Mouse (Mus musculus) limb, embryonic 10.5 days (tissue): Measurements from ENCODE around the gene Mtmr14. TPM values are rescaled to one million over a fixed set of nuclear protein-coding genes. Genes with fewer than 3 reads are reported as not detected.
A peak's percentile ranks its signal among the peaks of the same experiment; 100 is the strongest.

Experiments
- DNase-seq: peaks from one replicate; pipeline ENCODE4 v3.0.0-alpha.2; 2017; ENCODE audit warnings: low spot score
- H3K27ac ChIP-seq: fragments of 300-500 bp; sonication (generic); 2 replicates; pipeline ENCODE4 v1.5.1; 2016; ENCODE audit warnings: mild to moderate bottlenecking
- H3K27me3 ChIP-seq: fragments of 300-500 bp; sonication (generic); 2 replicates; pipeline ENCODE4 v1.6.1; 2016; ENCODE audit warnings: low read depth, mild to moderate bottlenecking; ENCODE audit not compliant: poor library complexity, severe bottlenecking
- H3K36me3 ChIP-seq: fragments of 300-500 bp; sonication (generic); 2 replicates; pipeline ENCODE4 v1.6.1; 2016; ENCODE audit warnings: mild to moderate bottlenecking, moderate library complexity
- H3K4me1 ChIP-seq: fragments of 300-500 bp; sonication (generic); 2 replicates; pipeline ENCODE4 v1.6.1; 2016
- H3K4me3 ChIP-seq: fragments of 300-500 bp; sonication (generic); 2 replicates; pipeline ENCODE4 v1.5.1; 2016; ENCODE audit warnings: mild to moderate bottlenecking, moderate library complexity
- H3K9me3 ChIP-seq: fragments of 300-500 bp; sonication (generic); replicated peaks from 2 replicates; pipeline ENCODE4 v1.6.1; 2016; ENCODE audit warnings: mild to moderate bottlenecking
- WGBS: fragments of 180-500 bp; shearing (Covaris S2); methylation state at CpG from one replicate; pipeline ENCODE4 v1.1.7; 2016; 5-methylcytosine and 5-hydroxymethylcytosine counted together
- polyA plus RNA-seq: library from polyadenylated mRNA; unstranded; fragments of >200 nt; fragmentation: Nextera tagmentation; extraction: Ambion mirVana; gene quantifications from 2 replicates; pipeline ENCODE4 v1.2.1, GENCODE M21; 2016

Mtmr14 gene
- polyA plus RNA-seq, 1 experiment from 2014 or later, result 48.9 TPM

GRCm38 (mm10) chr6:113251921-113252320, 14.3 kb downstream of the Mtmr14 start:
- Histone ChIP-seq H3K27ac (no peak overlapping the region), H3K36me3 (peaks cover 88% of the 10 kb centered on the region), H3K9me3 (no peaks in the 10 kb centered on the region), H3K27me3 (no peaks in the 10 kb centered on the region), H3K4me1 (no peaks in the 10 kb centered on the region), H3K4me3 (no peak overlapping the region)
- no peak for DNase-seq

DNA sequence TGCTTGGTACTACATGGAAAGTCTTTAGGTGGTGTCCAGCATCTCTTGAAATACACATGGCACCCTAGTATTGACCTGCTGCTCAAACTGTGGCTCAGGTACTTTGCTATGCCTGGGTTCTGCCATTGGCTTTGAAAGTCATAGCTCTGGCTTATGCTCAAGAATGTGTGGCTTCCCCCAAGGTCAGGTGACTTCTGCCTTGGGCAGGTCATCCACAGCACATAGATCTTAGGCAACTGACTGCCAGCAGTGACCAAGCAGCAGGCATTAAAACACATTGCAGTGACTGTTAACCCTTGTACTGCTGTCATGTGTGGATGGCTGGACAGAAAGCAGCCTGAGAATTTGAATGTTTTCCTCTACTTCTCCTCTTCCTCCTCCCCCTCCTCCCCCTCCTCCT, 17.3 kb downstream of the Mtmr14 start:
- H3K27me3 ChIP-seq, result no peaks in the 10 kb centered on the region
- no peaks in the 10 kb centered on the region for H3K4me1 ChIP-seq
- H3K9me3 ChIP-seq, result no peaks in the 10 kb centered on the region
- no peak overlapping the region for H3K4me3 ChIP-seq
- H3K27ac ChIP-seq, result no peak overlapping the region
- no peak for DNase-seq
- peaks cover 91% of the 10 kb centered on the region for H3K36me3 ChIP-seq

GRCm38 (mm10) chr6:113261174-113261858, 23.7 kb downstream of the Mtmr14 start:
- no peak overlapping the region for H3K4me3 ChIP-seq
- no peak for DNase-seq
- no peaks in the 10 kb centered on the region for H3K9me3 ChIP-seq
- no peak overlapping the region for H3K27ac ChIP-seq
- WGBS, result 88% methylated on average over 8 of the region's 8 CpGs
- peaks cover 94% of the 10 kb centered on the region for H3K36me3 ChIP-seq
- no peaks in the 10 kb centered on the region for H3K4me1 ChIP-seq
- no peaks in the 10 kb centered on the region for H3K27me3 ChIP-seq

- WGBS, result 90% methylated on average over 6 of the region's 6 CpGs
- peaks cover 97% of the 10 kb centered on the region for H3K36me3 ChIP-seq
- DNase-seq, result no peak
These were observed 25.9 kb downstream of the Mtmr14 start for GRCm38 (mm10) chr6:113263531-113263930.

DNA sequence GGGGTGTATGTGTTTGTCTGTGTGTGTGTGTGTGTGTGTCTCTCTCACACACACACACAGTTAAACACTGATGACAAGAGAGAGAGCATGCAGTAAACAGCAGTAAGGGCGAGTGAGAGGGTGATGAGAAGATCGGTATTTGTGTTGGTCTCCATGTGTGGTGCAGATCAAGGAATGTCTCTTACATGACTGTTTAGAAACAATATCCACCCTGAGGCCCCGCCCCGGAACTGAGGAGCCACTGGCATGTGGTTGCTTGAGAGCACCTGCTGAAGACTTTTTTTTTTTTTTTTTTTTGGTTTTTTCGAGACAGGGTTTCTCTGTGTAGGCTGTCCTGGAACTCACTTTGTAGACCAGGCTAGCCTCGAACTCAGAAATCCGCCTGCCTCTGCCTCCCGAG, 26.8 kb downstream of the Mtmr14 start:
- no peak overlapping the region for H3K27ac ChIP-seq
- H3K9me3 ChIP-seq, result no peaks in the 10 kb centered on the region
- no peaks in the 10 kb centered on the region for H3K4me1 ChIP-seq
- H3K4me3 ChIP-seq, result no peak overlapping the region
- no peaks in the 10 kb centered on the region for H3K27me3 ChIP-seq
- peaks cover 99% of the 10 kb centered on the region for H3K36me3 ChIP-seq
- 95% methylated on average over 8 of the region's 8 CpGs for WGBS
- no peak for DNase-seq

More at GRCm38 (mm10) chr6:113263531-113263930, 25.9 kb downstream of the Mtmr14 start:
- H3K9me3 ChIP-seq, result no peaks in the 10 kb centered on the region
- no peaks in the 10 kb centered on the region for H3K4me1 ChIP-seq
- H3K4me3 ChIP-seq, result no peak overlapping the region
- no peaks in the 10 kb centered on the region for H3K27me3 ChIP-seq
- H3K27ac ChIP-seq, result no peak overlapping the region

DNA sequence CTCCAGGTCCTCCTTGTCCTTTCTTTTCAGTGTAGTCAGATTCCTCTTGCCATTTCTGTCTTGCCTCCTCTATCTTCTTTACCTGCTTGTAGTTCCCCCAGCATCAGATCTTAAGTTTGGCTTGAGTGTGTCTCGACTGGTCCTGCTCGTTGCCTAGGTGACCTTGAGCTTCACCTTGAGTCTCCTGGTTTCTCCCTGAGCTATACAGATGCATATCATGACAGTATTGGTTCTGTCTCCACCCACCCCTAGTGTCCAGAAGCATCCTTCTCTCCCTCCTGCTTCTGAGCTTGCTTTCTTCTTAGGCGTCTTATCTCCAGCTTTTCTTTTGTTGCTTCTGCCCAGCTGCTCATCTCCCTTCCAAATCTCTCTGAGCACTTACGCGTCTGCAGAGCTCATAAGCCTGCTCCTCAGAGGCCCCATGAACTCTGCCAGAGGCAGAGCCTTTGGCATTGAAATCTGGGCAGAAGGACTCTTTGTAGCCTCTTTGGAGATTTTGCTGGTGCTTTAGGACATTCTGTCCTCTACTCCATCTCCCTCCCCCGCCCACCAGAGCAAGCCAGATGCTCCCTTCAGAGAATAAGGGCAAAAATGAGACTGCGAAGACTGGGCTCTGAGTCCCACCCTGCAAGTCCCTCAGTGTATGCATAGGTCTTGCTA, 29.5 kb downstream of the Mtmr14 start:
- H3K9me3 ChIP-seq, result no peaks in the 10 kb centered on the region
- no peak overlapping the region for H3K4me3 ChIP-seq
- H3K27me3 ChIP-seq, result no peaks in the 10 kb centered on the region
- peaks cover 99% of the 10 kb centered on the region for H3K36me3 ChIP-seq
- WGBS, result 89% methylated on average over 7 of the region's 7 CpGs
- no peaks in the 10 kb centered on the region for H3K4me1 ChIP-seq
- H3K27ac ChIP-seq, result no peak overlapping the region
- no peak for DNase-seq

DNA sequence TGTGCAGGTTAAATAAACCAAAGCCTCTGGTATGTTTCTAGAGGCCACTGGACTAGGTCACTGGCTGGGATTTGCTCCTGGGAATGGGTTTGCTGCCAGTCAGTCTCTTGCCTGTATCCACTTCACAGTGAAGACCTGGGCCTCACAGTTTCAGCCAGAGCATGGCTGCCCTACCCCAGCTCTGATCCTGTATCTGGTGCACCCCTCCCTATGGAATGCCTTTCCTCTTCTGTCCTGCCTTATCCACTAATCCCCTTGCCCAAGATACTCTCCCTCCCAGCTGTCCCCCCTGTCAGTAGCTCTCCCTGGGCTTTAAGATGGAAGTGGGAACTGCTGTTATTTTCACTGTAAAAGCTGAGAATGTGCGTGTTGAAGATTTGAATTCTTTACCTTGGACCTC, 30.3 kb downstream of the Mtmr14 start:
- Histone ChIP-seq H3K36me3 (peaks cover 97% of the 10 kb centered on the region), H3K9me3 (no peaks in the 10 kb centered on the region)
- WGBS, result 85% methylated on average over 1 of the region's 1 CpGs

DNA sequence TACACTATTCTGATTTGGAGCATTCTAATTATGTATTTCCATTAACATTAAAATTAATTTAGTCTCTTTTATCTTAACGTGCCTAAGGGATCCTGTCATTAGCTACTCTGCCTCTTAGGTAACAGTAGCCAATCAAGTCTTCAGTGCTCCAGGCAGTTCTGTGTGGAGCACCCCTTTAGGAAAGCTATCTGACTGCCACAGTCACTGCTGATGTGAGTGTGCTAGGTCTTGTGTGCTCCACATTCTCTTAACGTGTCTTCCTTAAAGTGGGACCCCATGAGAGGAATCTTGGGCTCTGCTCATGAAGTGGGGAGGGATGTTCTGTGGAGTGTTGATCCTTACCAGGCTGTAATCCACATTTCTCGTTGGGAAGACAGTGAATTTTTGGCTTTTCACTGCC, 34.7 kb downstream of the Mtmr14 start:
- peaks cover 81% of the 10 kb centered on the region for H3K36me3 ChIP-seq
- no peak for DNase-seq
- no peaks in the 10 kb centered on the region for H3K4me1 ChIP-seq
- no peak overlapping the region for H3K4me3 ChIP-seq
- no peak overlapping the region for H3K27ac ChIP-seq
- no peaks in the 10 kb centered on the region for H3K9me3 ChIP-seq
- 86% methylated on average over 3 of the region's 3 CpGs for WGBS
- H3K27me3 ChIP-seq, result no peaks in the 10 kb centered on the region

More for the DNA sequence above, 30.3 kb downstream of the Mtmr14 start:
- H3K4me1 ChIP-seq, result no peaks in the 10 kb centered on the region
- H3K4me3 ChIP-seq, result no peak overlapping the region
- no peak for DNase-seq
- no peak overlapping the region for H3K27ac ChIP-seq
- H3K27me3 ChIP-seq, result no peaks in the 10 kb centered on the region

GRCm38 (mm10) chr6:113276846-113277245, 39.2 kb downstream of the Mtmr14 start:
- no peaks in the 10 kb centered on the region for H3K9me3 ChIP-seq
- H3K36me3 ChIP-seq, result peaks cover 48% of the 10 kb centered on the region
- no peak overlapping the region for H3K4me3 ChIP-seq
- DNase-seq, result no peak
- H3K4me1 ChIP-seq, result no peaks in the 10 kb centered on the region
- peaks cover 9% of the 10 kb centered on the region for H3K27me3 ChIP-seq
- WGBS, result 77% methylated on average over 4 of the region's 4 CpGs
- no peak overlapping the region for H3K27ac ChIP-seq

- H3K27me3 ChIP-seq, result peaks cover 49% of the 10 kb centered on the region
- DNase-seq, result no peak
- H3K36me3 ChIP-seq, result peaks cover 19% of the 10 kb centered on the region; the same call in 1 of the 2 replicates
- H3K27ac ChIP-seq, result no peak overlapping the region
- no peak overlapping the region for H3K4me3 ChIP-seq
- no peaks in the 10 kb centered on the region for H3K9me3 ChIP-seq
- 64% methylated on average over 6 of the region's 6 CpGs for WGBS
- peaks cover 13% of the 10 kb centered on the region for H3K4me1 ChIP-seq
These were observed 44.0 kb downstream of the Mtmr14 start for GRCm38 (mm10) chr6:113281676-113282075.

DNA sequence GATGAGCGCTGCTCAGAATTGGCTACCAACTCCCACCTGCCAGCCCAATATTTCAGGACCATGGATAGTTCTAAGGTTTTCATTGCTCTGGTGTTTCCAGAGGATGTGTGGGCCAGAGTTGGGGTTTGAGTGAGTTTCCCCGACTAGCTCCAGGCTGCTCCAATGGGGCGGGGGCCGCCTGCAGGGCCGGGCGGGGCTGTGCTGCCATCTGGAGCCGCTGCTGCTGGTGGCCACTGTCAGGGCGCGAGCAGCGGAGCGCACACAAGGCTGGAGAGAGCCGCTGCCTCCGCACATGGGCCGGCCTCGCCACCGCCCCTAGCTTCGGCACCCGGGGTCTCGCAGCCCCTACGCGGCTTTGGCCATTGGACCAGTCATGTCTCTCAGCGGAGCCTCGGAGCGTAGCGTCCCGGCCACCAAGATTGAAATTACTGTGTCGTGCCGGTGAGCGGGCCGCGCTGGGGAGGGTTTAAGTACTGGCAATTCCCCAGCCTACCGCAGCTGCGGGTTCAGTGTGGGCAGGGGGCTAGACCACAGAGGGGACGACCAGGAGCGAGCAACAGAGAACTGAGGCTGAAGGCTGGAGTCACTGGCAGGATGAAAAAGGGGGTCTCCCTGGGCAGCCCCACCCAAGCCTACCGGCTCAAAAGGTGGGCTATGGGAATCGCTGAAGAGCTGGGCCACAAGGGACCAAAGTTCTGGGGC, 44.6 kb downstream of the Mtmr14 start, which contains the start of gene Cpne9:
Cpne9 (plus strand) TSS at position 207 of the 702 bp plus-strand sequence.
- peak; percentile 71 for DNase-seq
- H3K9me3 ChIP-seq, result no peaks in the 10 kb centered on the region
- H3K27me3 ChIP-seq, result peaks cover 49% of the 10 kb centered on the region
- 2% methylated on average over 37 of the region's 37 CpGs for WGBS
- no peak within 1 kb of the TSS for H3K27ac ChIP-seq
- peak within 1 kb of the TSS; percentile 33 for H3K4me3 ChIP-seq
- H3K4me1 ChIP-seq, result peaks cover 13% of the 10 kb centered on the region
- H3K36me3 ChIP-seq, result peaks cover 13% of the 10 kb centered on the region; the same call in 1 of the 2 replicates

DNA sequence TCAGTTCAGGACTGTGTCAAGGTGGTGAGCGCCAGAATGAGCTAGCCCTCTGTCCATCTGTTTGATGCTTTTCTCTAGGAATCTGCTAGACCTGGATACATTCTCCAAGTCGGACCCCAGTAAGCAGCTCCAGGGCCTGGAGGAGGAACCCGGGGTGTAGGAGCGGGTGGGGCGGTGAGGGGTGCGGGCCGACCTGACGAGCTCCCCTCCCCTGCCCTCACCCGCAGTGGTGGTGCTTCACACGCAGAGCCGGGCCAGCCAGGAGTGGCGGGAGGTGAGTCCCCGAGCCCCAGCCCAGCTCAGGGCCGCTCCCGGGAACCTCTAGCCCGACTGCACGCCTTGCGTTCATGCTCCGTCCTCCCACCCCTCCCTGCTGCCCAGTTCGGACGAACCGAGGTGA, 45.3 kb downstream of the Mtmr14 start:
- 2% methylated on average over 22 of the region's 22 CpGs for WGBS
- peaks cover 13% of the 10 kb centered on the region for H3K4me1 ChIP-seq
- peaks cover 6% of the 10 kb centered on the region; the same call in 1 of the 2 replicates for H3K36me3 ChIP-seq
- H3K4me3 ChIP-seq, result 0 out of 2 replicates have a peak overlapping the region, but pooled peaks have one; percentile 11
- no peak overlapping the region for H3K27ac ChIP-seq
- DNase-seq, result peak; percentile 35
- H3K9me3 ChIP-seq, result no peaks in the 10 kb centered on the region
- peaks cover 49% of the 10 kb centered on the region for H3K27me3 ChIP-seq

- H3K4me3 ChIP-seq, result 0 out of 2 replicates have a peak overlapping the region, but pooled peaks have one; percentile 11
- 9% methylated on average over 6 of the region's 6 CpGs for WGBS
- H3K27ac ChIP-seq, result no peak overlapping the region
These were observed 45.9 kb downstream of the Mtmr14 start for GRCm38 (mm10) chr6:113283500-113283899.

More at GRCm38 (mm10) chr6:113283500-113283899, 45.9 kb downstream of the Mtmr14 start:
- no peak for DNase-seq
- Histone ChIP-seq H3K4me1 (peaks cover 13% of the 10 kb centered on the region), H3K27me3 (peaks cover 49% of the 10 kb centered on the region), H3K36me3 (peaks cover 4% of the 10 kb centered on the region; the same call in 1 of the 2 replicates), H3K9me3 (no peaks in the 10 kb centered on the region)
